Mouse (Mus musculus): Measurements from ENCODE around the gene Actc1.
A peak's percentile ranks its signal among the peaks of the same experiment; 100 is the strongest.

Gene Actc1

DNA sequence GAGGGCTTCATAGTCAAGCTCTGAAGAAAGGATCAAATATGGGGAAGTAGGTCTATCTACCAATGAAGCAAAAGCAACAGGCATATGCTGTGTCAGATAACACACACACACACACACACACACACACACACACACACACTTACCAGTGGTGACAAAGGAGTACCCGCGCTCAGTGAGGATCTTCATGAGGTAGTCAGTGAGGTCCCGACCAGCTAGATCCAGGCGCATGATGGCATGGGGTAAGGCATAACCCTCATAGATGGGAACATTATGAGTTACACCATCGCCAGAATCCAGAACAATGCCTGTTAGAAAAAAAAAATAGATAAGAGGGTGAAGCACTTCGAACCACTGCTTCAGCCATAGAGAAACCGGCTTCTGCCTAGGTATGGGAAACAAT lies 4.0 kb downstream of the Actc1 start:
- no peak for DNase-seq

DNA sequence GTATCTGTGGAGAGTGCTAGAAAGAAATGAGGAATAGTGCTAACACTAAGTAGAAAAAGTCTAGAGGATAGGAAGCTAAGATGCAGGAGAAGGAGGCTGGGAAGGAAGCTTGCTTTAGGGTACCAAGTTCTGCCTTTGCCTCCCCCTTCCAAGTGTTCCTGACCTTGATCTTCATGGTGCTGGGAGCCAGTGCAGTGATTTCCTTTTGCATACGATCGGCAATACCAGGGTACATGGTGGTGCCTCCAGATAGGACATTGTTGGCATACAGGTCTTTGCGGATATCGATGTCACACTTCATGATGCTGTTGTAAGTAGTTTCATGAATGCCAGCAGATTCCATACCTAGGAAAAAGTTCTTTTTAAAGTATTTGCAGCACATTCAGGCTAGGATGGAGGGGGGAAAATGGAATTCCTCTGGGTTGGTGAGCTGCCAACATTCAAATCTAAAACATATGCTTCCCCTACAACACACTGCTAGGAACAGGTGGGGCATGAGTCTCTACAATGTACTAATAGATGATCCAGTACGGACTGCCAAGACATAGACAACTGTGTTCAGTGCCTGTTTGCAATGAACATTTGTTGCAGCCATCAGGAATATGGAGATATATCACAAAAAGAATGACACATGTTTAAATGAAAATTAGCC lies 5.3 kb downstream of the Actc1 start:
- DNase-seq, result no peak

DNA sequence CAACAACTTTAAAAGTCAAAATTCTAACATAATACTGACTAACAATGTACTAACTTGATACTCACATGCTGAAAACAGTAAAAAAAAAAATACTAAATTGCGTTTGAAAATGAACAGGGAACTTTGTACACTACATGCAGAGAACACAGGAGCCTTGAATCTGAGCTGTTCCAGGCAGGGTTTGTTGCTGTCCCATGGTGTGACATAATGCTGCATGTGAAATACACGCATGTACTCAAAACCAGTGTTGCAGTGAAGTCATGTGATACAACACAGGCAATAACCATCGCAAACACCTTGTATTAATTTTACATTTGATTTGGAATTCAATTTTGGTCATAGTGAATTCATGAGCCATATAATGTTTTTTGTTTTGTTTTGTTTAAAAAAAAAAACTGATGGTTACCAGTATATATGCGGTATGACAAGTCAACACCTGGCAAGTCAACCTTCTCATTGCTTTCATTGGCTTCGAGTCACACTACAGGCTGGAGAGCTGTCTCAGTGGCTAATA lies 7.1 kb downstream of the Actc1 start:
- DNase-seq, result no peak

DNA sequence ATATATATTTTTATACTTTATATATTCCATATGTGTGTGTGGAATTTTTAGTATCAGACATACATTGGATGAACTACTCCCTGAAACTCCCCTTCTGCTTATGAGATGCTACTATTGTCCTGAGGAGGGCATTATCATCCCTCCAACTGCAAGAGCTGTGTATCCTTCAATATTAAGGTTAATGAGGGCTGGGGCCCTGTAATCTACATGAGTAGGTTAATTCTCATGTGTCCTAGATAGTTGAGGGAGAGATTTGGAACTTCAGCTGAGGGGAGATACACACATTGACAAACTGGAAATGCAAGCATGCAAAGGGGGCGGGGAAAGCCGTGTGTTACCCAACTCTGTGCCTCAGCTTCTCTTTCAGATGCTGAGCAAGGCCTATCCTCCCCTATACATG lies 15.4 kb downstream of the Actc1 start:
- DNase-seq, result no peak

DNA sequence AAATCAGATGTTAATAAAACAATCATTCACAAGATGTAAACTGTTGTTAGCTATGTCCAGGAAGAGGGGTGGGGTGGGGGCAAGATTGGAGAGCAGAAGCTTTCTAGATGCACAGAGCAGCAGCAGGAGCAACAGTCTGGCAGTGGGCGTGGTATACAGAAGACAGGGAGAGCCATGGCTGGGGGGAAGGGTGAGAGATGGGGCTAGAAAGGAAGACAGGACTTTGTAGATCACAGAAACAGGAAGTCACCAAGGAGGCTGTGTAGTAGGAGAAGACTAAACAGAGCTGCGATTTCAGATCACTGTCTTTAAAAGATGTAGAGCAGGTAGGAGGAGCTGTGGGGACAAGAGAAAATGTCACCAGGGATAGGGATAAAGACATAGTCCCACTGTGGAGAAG lies 21.1 kb downstream of the Actc1 start:
- DNase-seq, result no peak

DNA sequence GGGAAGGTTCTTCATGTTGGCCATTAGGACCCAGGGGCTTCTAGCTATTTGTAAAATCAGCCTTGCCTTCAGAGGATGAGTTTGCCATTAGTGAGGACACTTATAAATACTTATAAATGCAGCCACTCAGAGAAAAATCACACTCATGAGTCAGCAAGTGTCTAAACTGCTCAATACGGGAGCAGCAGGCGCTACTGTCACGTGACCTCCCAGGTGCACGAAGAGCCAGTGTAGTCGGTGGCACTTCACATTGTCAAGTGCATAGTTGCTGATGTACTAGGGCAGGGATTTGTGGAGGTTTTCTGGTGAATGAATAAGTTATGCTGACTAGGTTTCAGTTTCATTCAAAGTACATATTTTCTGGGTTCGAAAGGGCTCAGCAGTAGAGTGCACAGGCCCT lies 30.0 kb downstream of the Actc1 start:
- no peak for DNase-seq

DNA sequence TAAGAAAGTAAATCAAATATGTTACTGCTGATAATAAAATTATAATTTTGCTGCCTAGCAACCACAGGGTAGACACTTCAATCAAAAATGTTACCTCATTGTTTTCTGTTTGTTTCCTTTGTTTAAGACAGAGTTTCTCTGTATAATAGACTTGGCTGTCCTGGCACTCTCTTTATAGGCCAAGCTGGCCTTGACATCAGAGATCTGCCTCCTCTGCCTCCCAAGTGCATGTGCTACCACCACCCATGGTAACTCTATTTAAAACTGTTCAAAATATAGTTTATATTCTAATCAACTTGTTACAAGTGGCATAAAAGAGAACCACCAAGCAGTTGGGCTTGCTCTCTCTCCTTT lies 33.2 kb downstream of the Actc1 start:
- no peak for DNase-seq

DNA sequence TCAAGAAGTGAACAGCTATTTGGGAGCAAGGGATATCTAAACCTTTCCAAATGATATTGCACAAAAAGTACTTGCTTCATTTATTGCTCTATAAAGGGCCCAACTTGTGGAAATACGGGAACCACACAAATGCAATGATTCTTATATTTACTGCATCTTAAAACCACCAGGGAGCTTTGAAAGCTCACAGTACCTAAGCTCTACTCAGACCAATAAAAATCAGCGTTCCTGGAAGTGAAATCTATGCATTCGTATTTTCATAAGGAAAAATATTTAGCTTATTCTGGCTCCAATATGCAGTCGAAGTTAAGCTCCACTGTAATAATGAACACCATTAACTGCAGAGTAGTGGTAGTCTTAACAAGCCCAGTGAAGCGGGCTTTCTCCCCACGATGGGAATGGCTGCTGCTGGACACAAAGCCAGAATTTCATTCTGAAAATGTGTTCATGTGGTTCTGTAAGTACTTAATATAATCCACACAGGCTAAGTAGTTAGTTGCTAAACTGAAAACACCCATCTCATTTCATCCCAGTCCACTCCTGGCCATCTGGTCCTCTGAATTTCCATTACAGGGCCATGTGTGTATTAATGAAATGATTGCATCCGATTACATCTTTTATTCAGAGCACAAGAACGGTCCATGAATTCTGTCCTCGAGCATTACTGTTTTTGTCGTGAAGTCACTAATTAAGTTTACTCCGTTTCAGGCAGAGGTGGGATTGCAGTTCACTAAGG lies 33.7 kb downstream of the Actc1 start:
- no peak for DNase-seq

DNA sequence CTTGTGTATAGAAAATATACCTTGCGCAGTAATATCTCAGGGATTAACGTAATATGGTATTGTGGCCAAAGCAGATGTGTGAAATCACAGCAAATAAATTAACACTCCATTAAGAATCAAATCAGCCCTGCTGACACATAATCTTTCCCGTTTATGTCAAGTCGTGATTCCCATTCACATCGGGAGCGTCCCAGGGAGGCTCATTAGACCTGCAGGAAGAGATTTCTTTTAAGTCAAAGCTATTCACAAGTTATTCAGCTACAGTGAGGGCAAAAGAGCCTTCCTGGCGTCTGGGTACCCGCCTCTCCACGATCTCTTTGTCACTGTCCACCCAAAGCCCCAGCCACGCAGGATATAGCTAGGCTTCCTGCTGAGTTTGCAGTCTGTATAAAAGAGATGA lies 35.2 kb downstream of the Actc1 start:
- DNase-seq, result no peak

DNA sequence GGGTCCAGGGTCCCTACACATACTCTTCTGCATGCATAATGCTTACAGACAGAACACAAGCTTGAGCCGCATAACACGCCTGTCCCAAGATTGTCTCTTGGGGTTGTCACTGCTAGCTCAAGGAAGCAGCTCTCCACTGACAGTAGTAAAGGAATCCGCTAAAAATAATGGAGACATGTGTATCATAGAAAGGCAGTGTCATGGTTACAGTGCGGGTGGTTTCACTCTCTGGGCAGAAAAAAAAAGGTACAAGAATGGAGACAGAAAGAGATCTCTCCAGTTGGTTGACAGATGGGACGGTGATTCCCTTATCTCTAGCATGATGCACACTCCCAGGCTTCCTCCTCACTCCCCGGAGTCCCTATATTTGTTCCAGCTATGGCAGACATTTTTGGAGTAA lies 38.5 kb downstream of the Actc1 start:
- DNase-seq, result no peak

DNA sequence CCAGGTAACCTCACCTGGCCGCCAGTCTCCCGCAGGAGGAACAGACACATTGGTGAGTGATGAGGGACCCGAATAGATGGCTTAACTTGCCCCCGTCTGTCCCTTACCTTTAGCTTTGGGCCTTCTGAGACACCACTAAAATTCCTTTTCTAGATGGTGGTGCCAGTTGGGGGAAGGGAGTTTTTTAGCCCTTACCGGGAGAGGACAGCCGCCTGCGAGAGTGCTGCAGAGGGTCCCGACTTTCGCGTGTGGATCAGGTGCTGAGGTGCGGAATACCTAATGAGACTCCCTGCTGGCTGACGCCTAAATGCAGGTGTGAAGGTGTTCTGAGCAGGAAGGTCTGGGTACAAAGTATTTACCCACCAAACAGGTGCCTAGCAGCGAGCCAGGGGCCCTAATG lies 39.5 kb downstream of the Actc1 start:
- DNase-seq, result no peak

DNA sequence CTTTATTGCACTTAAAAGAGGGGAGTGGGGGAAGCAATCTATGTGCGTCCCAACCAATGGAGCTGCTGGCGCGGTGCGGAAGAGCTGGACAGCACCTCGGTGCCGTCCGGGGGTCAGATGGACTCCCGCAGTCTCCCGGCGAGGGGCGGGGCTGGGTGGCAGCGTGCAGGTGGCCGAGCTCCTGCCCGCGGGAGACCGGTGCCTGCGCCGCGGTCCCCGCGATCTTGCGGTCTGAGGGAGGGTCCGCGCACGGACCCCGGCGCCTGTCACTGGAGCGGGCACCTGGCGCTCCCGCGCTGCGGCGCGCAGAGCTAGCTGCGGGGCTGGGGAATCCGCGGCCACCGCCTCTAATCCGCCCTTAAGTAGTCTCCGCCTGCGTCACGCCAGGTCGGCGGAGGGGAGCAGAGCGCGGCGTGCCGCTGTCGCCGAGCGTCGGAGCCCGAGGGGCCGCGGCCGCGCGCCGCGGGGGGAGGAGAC lies 40.0 kb downstream of the Actc1 start, which contains the start of gene Gjd2:
Gene Gjd2 (minus strand): TSS at position 325 of the 477 bp plus-strand sequence.
- peak; percentile 25 for DNase-seq

DNA sequence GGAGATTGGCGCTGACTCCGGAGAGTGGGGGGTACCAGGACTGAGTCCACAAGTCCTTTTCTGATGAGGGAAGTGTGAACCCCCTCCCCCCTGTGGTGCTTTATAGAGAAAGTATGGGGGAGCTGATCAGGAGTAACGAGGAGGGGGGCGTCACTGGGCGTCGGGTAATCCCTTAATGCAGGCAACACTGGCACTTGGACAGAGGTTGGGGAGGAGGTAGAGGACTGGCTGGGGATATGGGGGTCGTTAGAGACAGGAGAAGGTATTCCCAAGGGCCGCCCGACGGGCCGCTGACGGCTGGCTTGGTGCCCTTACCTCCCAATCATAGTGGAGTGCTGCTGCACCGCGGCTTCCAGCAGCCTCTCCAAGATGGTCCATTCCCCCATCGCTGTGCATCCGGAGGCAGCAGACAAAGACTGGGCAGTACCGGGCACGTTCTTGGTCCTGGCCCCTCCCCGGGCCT lies 40.6 kb downstream of the Actc1 start:
- DNase-seq, result peak; percentile 12

DNA sequence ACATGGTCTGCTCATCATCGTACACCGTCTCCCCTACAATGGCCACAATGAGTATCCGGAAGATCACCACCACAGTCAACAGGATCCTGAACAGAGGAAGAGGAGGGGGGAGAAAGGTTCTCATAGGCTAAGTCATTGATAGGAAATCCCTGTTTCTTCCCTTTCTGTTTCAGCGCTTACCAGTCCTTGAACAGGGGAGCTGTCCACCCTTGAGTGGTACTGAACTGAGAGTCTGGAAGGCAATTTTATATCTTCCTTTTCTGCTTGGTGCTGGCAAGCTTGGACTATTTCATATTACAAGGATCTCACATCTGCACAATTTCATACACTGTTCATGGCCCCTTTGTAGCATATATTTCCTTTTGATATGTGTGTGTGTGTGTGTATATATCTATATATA lies 41.5 kb downstream of the Actc1 start:
- DNase-seq, result no peak

DNA sequence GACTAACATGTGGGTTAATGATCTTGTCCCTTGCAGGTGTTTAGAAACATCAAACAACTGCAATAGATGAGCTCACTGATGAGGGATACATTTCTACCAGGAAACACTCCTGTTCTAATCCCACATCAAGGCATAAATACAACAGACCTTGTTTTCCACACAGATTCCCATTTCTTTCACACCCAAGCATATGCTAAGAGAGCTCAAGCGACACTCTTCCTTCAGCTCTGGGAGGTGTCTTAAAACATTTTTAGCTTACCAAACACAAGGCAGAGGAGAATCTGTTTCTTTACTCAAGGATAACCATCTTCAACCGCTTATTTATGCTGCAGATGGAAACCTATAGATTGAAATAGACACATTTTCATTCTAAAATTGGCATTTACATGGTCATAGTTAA lies 45.0 kb downstream of the Actc1 start:
- no peak for DNase-seq

DNA sequence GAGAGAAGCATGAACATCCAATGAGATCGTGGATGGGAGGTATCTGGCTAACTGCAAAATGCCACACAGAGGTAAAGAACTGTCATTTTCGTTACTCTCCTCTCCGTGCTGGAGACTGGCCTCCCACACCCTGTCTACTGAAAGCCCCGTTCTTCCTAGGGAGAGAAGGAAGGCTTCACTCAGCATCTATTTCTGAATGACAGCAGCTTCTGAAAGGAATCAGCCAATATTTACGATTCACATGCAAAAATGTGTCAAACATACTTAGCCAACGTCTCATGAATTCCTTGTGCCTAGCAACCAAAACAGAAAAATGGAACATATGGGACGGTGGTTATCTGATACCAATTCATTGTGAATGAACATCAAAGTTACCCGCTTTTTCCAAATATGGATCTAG lies 55.9 kb downstream of the Actc1 start:
- DNase-seq, result peak; percentile 7
